Mouse (Mus musculus) thymus, adult 2 months (tissue): ENCODE results near the gene Ptrh2.

ENCODE experiments used
- CTCF ChIP-seq: fragments of 200-500 bp; IDR thresholded peaks from 2 replicates; pipeline ENCODE4 v1.5.1; 2012; ENCODE audit warnings: mild to moderate bottlenecking, control low read depth, low read length, moderate library complexity, borderline replicate concordance; ENCODE audit not compliant: control insufficient read depth, poor library complexity, insufficient read depth; ENCODE audit errors: extremely low read depth
- POLR2A ChIP-seq: fragments of 200-500 bp; IDR thresholded peaks from 2 replicates; pipeline ENCODE4 v1.6.1; 2012; ENCODE audit warnings: mild to moderate bottlenecking, low read length, control low read depth, moderate library complexity; ENCODE audit not compliant: control insufficient read depth, poor library complexity, insufficient read depth; ENCODE audit errors: extremely low read depth

- no peak for TF ChIP-seq POLR2A
- TF ChIP-seq CTCF, result no peak
Observed at GRCm38 (mm10) chr11:86731443-86731842, 47.7 kb downstream of the Ptrh2 start.
